Mouse (Mus musculus) urinary bladder, adult 2 months (tissue): Measurements from ENCODE around the gene Slc6a5. TPM values are rescaled to one million over a fixed set of nuclear protein-coding genes. Genes with fewer than 3 reads are reported as not detected.

ENCODE experiments used
- DNase-seq: peaks from one replicate; pipeline ENCODE4 v3.0.0; 2022; ENCODE audit warnings: low spot score
- polyA plus RNA-seq: library from polyadenylated mRNA; depleted of rRNA; stranded (reverse); fragments of >200 nt; gene quantifications from 2 replicates; pipeline ENCODE4 v1.2.3, GENCODE M21; 2012; rRNA removed

The Slc6a5 gene
- polyA plus RNA-seq, 1 experiment: not detected

GRCm38 (mm10) chr7:49984698-49985097, 74.8 kb downstream of the Slc6a5 start:
- no peak for DNase-seq

GRCm38 (mm10) chr7:49985947-49986346, 76.0 kb downstream of the Slc6a5 start:
- DNase-seq: no peak

- DNase-seq: no peak
Measured at GRCm38 (mm10) chr7:49999321-49999720, 89.4 kb downstream of the Slc6a5 start.

GRCm38 (mm10) chr7:50005268-50005667, 95.3 kb downstream of the Slc6a5 start:
- no peak for DNase-seq

Other genes with a start within 250 kb of the Slc6a5 start
- 49.6 and 57.0 TPM in 2 replicates for gene Htatip2, start 151.0 kb upstream of the Slc6a5 start, polyA plus RNA-seq
- 19.7 and 22.0 TPM in 2 replicates for gene Prmt3, start 131.8 kb upstream of the Slc6a5 start, polyA plus RNA-seq
- gene Nell1, start 64.7 kb downstream of the Slc6a5 start, polyA plus RNA-seq: 0.18 and 0.31 TPM in 2 replicates